Mouse (Mus musculus): ENCODE results near the gene Grin2c.

Gene Grin2c

GRCm38 (mm10) chr11:115264136-115264861 lies 2.7 kb downstream of the Grin2c start:
- no peak for DNase-seq

GRCm38 (mm10) chr11:115262954-115263353 lies 4.1 kb downstream of the Grin2c start:
- DNase-seq, result no peak

GRCm38 (mm10) chr11:115259134-115259533 lies 7.9 kb downstream of the Grin2c start:
- no peak for DNase-seq

GRCm38 (mm10) chr11:115257775-115258510 lies 9.1 kb downstream of the Grin2c start:
- DNase-seq, result no peak

- DNase-seq, result no peak
Observed at GRCm38 (mm10) chr11:115251258-115251657, 15.8 kb downstream of the Grin2c start.

- no peak for DNase-seq
Observed at GRCm38 (mm10) chr11:115250405-115251090, 16.5 kb downstream of the Grin2c start.

- no peak for DNase-seq
Observed at GRCm38 (mm10) chr11:115249721-115250404, 17.2 kb downstream of the Grin2c start.

GRCm38 (mm10) chr11:115247945-115248344 lies 19.1 kb downstream of the Grin2c start:
- DNase-seq, result no peak

GRCm38 (mm10) chr11:115247240-115247639 lies 19.8 kb downstream of the Grin2c start:
- DNase-seq, result no peak

- DNase-seq, result no peak
Observed at GRCm38 (mm10) chr11:115246386-115246785, 20.7 kb downstream of the Grin2c start.

GRCm38 (mm10) chr11:115244840-115245239 lies 22.2 kb downstream of the Grin2c start:
- no peak for DNase-seq

- no peak for DNase-seq
Observed at GRCm38 (mm10) chr11:115243783-115244182, 23.3 kb downstream of the Grin2c start.

GRCm38 (mm10) chr11:115242746-115243145 lies 24.3 kb downstream of the Grin2c start:
- no peak for DNase-seq

GRCm38 (mm10) chr11:115241402-115241801 lies 25.6 kb downstream of the Grin2c start:
- no peak for DNase-seq

GRCm38 (mm10) chr11:115236570-115236969 lies 30.5 kb downstream of the Grin2c start:
- no peak for DNase-seq

GRCm38 (mm10) chr11:115234320-115235044 lies 32.6 kb downstream of the Grin2c start:
- no peak for DNase-seq

GRCm38 (mm10) chr11:115233526-115234290 lies 33.3 kb downstream of the Grin2c start:
- peak; percentile 57 for DNase-seq

GRCm38 (mm10) chr11:115232889-115233288 lies 34.2 kb downstream of the Grin2c start:
- no peak for DNase-seq

GRCm38 (mm10) chr11:115231924-115232323 lies 35.1 kb downstream of the Grin2c start:
- peak; percentile 39 for DNase-seq

- DNase-seq, result no peak
Observed at GRCm38 (mm10) chr11:115231168-115231915, 35.7 kb downstream of the Grin2c start.

All from right cerebral cortex, adult 18-20 months (tissue).